Comparison of ENCODE assay signal across 15 mouse cellular contexts in the genomic region with DNA sequence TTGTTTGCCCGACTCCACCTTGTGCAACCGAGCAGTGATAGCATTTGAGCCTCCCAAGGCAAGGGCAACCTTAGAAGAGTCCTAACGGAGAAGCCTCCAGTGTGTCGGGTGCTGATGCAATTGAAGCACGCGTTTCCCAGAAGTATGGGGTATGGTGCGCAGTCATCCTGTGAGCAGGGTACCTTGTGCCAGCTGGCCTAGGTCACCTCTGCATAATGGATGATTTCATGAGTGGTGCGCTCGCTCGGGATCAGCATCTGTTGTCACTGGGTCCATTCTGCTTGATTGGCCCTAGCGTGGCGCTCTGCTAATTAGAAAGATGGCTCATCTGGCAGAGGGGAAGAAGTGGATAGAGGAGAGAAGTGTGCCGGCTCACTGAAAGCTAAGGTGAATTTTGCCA. TPM values are rescaled to one million over a fixed set of nuclear protein-coding genes. Genes with fewer than 3 reads are reported as not detected.
DNase-seq lines count a peak whose midpoint lies in the region; ATAC-seq lines count a peak whose summit lies in the region.
"Had no signal": no experiment of that assay in that cellular context is flagged by ENCODE, and none has a peak within 500 bp of the region (broad histone marks: within the 10 kb centered on the region; RNA-seq: fewer than 3 reads in every experiment).

No protein-coding gene starts in this region.

- no peak overlapping the region for H3K27ac ChIP-seq in forebrain, embryonic 13.5 days
- no peak overlapping the region for H3K27ac ChIP-seq in hindbrain, embryonic 14.5 days
- 0 out of 2 replicates have a peak overlapping the region, but pooled peaks have one; percentile 2 for H3K27ac ChIP-seq in neural tube, embryonic 15.5 days (replicated peaks)
- no peak overlapping the region for H3K27ac ChIP-seq in intestine, embryonic 15.5 days
- H3K27ac ChIP-seq: embryonic facial prominence, embryonic 12.5 days; gastrocnemius, adult 2 months; limb, embryonic 10.5 days; liver, embryonic 13.5 days had no signal

- peak; percentile 25 to 34 for DNase-seq in layer of hippocampus, postnatal 10 days (ENCODE audit: low spot score in 2 of 2)
- DNase-seq in layer of hippocampus, postnatal 36 days, result no peak
- DNase-seq in hindbrain, embryonic 14.5 days (ENCODE audit: low spot score), result no peak
- DNase-seq in heart, postnatal 25 days (ENCODE audit: low spot score), result no peak
- DNase-seq: gastrocnemius, adult 2 months; heart, postnatal 14 days; kidney, adult 11 months; kidney, postnatal 36 days; liver, embryonic 13.5 days; thymus, postnatal 4 days had no signal

- intact Hi-C loops in heart, postnatal 25 days (cut with DNase I), result no loop called here

- ATAC-seq in forebrain, embryonic 13.5 days, result peak; percentile 88
- peak; percentile 60; the same call in 1 of the 2 replicates for ATAC-seq in hindbrain, embryonic 14.5 days (ENCODE audit: low FRiP score)
- no peak for ATAC-seq in neural tube, embryonic 15.5 days (ENCODE audit: low FRiP score)
- ATAC-seq in intestine, embryonic 15.5 days, result no peak

- H3K36me3 ChIP-seq in forebrain, embryonic 13.5 days (ENCODE audit: poor library complexity, severe bottlenecking), result no peaks in the 10 kb centered on the region
- 0 out of 2 replicates have a peak, but pooled peaks cover 4% of the 10 kb centered on the region for H3K36me3 ChIP-seq in hindbrain, embryonic 14.5 days (replicated peaks; ENCODE audit: control insufficient read depth, insufficient read depth)
- H3K36me3 ChIP-seq in neural tube, embryonic 15.5 days, result 0 out of 2 replicates have a peak, but pooled peaks cover 3% of the 10 kb centered on the region
- H3K36me3 ChIP-seq in intestine, embryonic 15.5 days, result no peaks in the 10 kb centered on the region
- H3K36me3 ChIP-seq: liver, embryonic 13.5 days had no signal

- no peak overlapping the region for H3K4me3 ChIP-seq in forebrain, embryonic 13.5 days
- no peak overlapping the region for H3K4me3 ChIP-seq in hindbrain, embryonic 14.5 days (replicated peaks; ENCODE audit: low read length)
- no peak overlapping the region for H3K4me3 ChIP-seq in neural tube, embryonic 15.5 days (replicated peaks)
- H3K4me3 ChIP-seq in intestine, embryonic 15.5 days (replicated peaks), result no peak overlapping the region
- H3K4me3 ChIP-seq: embryonic facial prominence, embryonic 12.5 days; gastrocnemius, adult 2 months; limb, embryonic 10.5 days; liver, embryonic 13.5 days had no signal

- H3K9ac ChIP-seq in forebrain, embryonic 13.5 days, result no peak overlapping the region
- H3K9ac ChIP-seq in hindbrain, embryonic 14.5 days, result no peak overlapping the region
- H3K9ac ChIP-seq in neural tube, embryonic 15.5 days (replicated peaks), result no peak overlapping the region
- H3K9ac ChIP-seq in intestine, embryonic 15.5 days, result no peak overlapping the region
- H3K9ac ChIP-seq: embryonic facial prominence, embryonic 12.5 days; liver, embryonic 13.5 days had no signal

- no peaks in the 10 kb centered on the region for H3K27me3 ChIP-seq in forebrain, embryonic 13.5 days
- H3K27me3 ChIP-seq in hindbrain, embryonic 14.5 days (ENCODE audit: control insufficient read depth, insufficient read depth, low read length), result no peaks in the 10 kb centered on the region
- no peaks in the 10 kb centered on the region for H3K27me3 ChIP-seq in neural tube, embryonic 15.5 days (replicated peaks)
- no peaks in the 10 kb centered on the region for H3K27me3 ChIP-seq in intestine, embryonic 15.5 days (replicated peaks)
- H3K27me3 ChIP-seq: embryonic facial prominence, embryonic 12.5 days; liver, embryonic 13.5 days had no signal

- 71% methylated on average over 13 of the region's 13 CpGs for WGBS in forebrain, embryonic 13.5 days
- WGBS in hindbrain, embryonic 14.5 days, result 65% methylated on average over 13 of the region's 13 CpGs
- whole genome bisulfite sequencing in neural tube, embryonic 15.5 days, result 62% methylated on average over 13 of the region's 13 CpGs
- WGBS in intestine, embryonic 15.5 days, result 91% methylated on average over 13 of the region's 13 CpGs

- no peak overlapping the region for H3K4me2 ChIP-seq in forebrain, embryonic 13.5 days
- H3K4me2 ChIP-seq in hindbrain, embryonic 14.5 days (replicated peaks), result no peak overlapping the region
- no peak overlapping the region for H3K4me2 ChIP-seq in neural tube, embryonic 15.5 days
- H3K4me2 ChIP-seq in intestine, embryonic 15.5 days (replicated peaks), result no peak overlapping the region
- H3K4me2 ChIP-seq: embryonic facial prominence, embryonic 12.5 days; liver, embryonic 13.5 days had no signal

- no peaks in the 10 kb centered on the region; the same call in 1 of the 2 replicates for H3K9me3 ChIP-seq in forebrain, embryonic 13.5 days (replicated peaks)
- H3K9me3 ChIP-seq in hindbrain, embryonic 14.5 days (ENCODE audit: control insufficient read depth, low read length), result no peaks in the 10 kb centered on the region
- H3K9me3 ChIP-seq in neural tube, embryonic 15.5 days (replicated peaks), result no peaks in the 10 kb centered on the region
- H3K9me3 ChIP-seq in intestine, embryonic 15.5 days, result no peaks in the 10 kb centered on the region
- H3K9me3 ChIP-seq: embryonic facial prominence, embryonic 12.5 days; limb, embryonic 10.5 days; liver, embryonic 13.5 days had no signal

- peaks cover 8% of the 10 kb centered on the region for H3K4me1 ChIP-seq in forebrain, embryonic 13.5 days
- 0 out of 2 replicates have a peak, but pooled peaks cover 2% of the 10 kb centered on the region for H3K4me1 ChIP-seq in hindbrain, embryonic 14.5 days (replicated peaks; ENCODE audit: control insufficient read depth, insufficient read depth, low read length)
- H3K4me1 ChIP-seq in neural tube, embryonic 15.5 days, result peaks cover 16% of the 10 kb centered on the region
- H3K4me1 ChIP-seq in intestine, embryonic 15.5 days (replicated peaks), result no peaks in the 10 kb centered on the region

RNA-seq across cellular contexts. Expression of a gene that starts 37.9 kb away (rescaled TPM):
- total RNA-seq in layer of hippocampus, postnatal 10 days (2021), result 100 to 1,000 TPM in 1 of 2 experiments, 10 to 100 TPM in 1; 96.7 to 108 TPM
- 100 to 1,000 TPM; 137 to 139 TPM for total RNA-seq in layer of hippocampus, postnatal 36 days (2021)
- 3.6 and 3.8 TPM in 2 replicates for polyA plus RNA-seq in forebrain, embryonic 13.5 days (2015; fragmentation: Nextera tagmentation; extraction: Ambion mirVana)
- 17.2 and 18.7 TPM in 2 replicates for polyA plus RNA-seq in hindbrain, embryonic 14.5 days (2014; fragmentation: Nextera tagmentation; extraction: Ambion mirVana)
- 15.8 and 17.4 TPM in 2 replicates for polyA plus RNA-seq in neural tube, embryonic 15.5 days (2015; fragmentation: Nextera tagmentation; extraction: Ambion mirVana)
- polyA plus RNA-seq in intestine, embryonic 15.5 days (2015; fragmentation: Nextera tagmentation; extraction: Ambion mirVana), result 5.8 and 5.9 TPM in 2 replicates
- 10 to 100 TPM; 45.2 to 48.7 TPM for total RNA-seq in heart, postnatal 25 days (2021)

Comparison
In these comparisons a context has a peak if more than half of its experiments do, and no peak if none do; other contexts are left out.
1. DNase-seq: peak in layer of hippocampus, postnatal 10 days (2 of 2); none in layer of hippocampus, postnatal 36 days (0 of 2), hindbrain, embryonic 14.5 days (single experiment) and heart, postnatal 25 days (single experiment).
2. ATAC-seq: peak in forebrain, embryonic 13.5 days (single experiment) and hindbrain, embryonic 14.5 days (single experiment); none in neural tube, embryonic 15.5 days (single experiment) and intestine, embryonic 15.5 days (single experiment).